Mouse (Mus musculus) neutrophil, adult 5-6 weeks (primary cell): Measurements from ENCODE around the gene Cd2ap. TPM values are rescaled to one million over a fixed set of nuclear protein-coding genes. Genes with fewer than 3 reads are reported as not detected.

Source experiments
- total RNA-seq: library from RNA; stranded (forward); fragments of 200-1000 nt; gene quantifications from 2 replicates; pipeline ENCODE4 v1.2.3, GENCODE M21; 2017

The Cd2ap gene
- total RNA-seq, 1 experiment from 2014 or later = 82.7 TPM

Other genes with a start within 250 kb of the Cd2ap start
- not detected in 2 replicates for gene Adgrf4, start 184.4 kb downstream of the Cd2ap start, total RNA-seq
- not detected in 2 replicates for gene Adgrf2, start 134.5 kb downstream of the Cd2ap start, total RNA-seq
- gene Tnfrsf21, start 139.9 kb upstream of the Cd2ap start, total RNA-seq = 30.0 and 30.2 TPM in 2 replicates